Mouse (Mus musculus) midbrain, embryonic 11.5 days (tissue): ENCODE results near the gene Tekt1. TPM values are rescaled to one million over a fixed set of nuclear protein-coding genes. Genes with fewer than 3 reads are reported as not detected.
A peak's percentile ranks its signal among the peaks of the same experiment; 100 is the strongest.

ENCODE experiments used
- ATAC-seq: fragments of 200-750 bp; cut with Nextera tagmentation; 2 replicates; pipeline ENCODE4 v1.8.0; 2017; ENCODE audit warnings: moderate TSS enrichment, moderate library complexity; ENCODE audit not compliant: low FRiP score
- DNase-seq: peaks from one replicate; pipeline ENCODE4 v3.0.0; 2015; ENCODE audit warnings: low spot score; ENCODE audit errors: missing footprints
- H3K27ac ChIP-seq: fragments of 300-500 bp; sonication (generic); 2 replicates; pipeline ENCODE4 v1.5.1; 2014; ENCODE audit warnings: low read depth, low read length
- H3K27me3 ChIP-seq: fragments of 300-500 bp; sonication (generic); 2 replicates; pipeline ENCODE4 v1.6.1; 2014; ENCODE audit warnings: mild to moderate bottlenecking, low read length, moderate library complexity, mixed read lengths; ENCODE audit not compliant: control insufficient read depth, insufficient read depth
- H3K36me3 ChIP-seq: fragments of 300-500 bp; sonication (generic); 2 replicates; pipeline ENCODE4 v1.6.1; 2014; ENCODE audit warnings: mild to moderate bottlenecking, low read length, moderate library complexity, mixed read lengths; ENCODE audit not compliant: control insufficient read depth, insufficient read depth
- H3K4me1 ChIP-seq: fragments of 300-500 bp; sonication (generic); 2 replicates; pipeline ENCODE4 v1.6.1; 2014; ENCODE audit warnings: low read length; ENCODE audit not compliant: control insufficient read depth, insufficient read depth
- H3K4me2 ChIP-seq: fragments of 300-500 bp; sonication (generic); 2 replicates; pipeline ENCODE4 v1.6.1; 2014; ENCODE audit warnings: mild to moderate bottlenecking, moderate library complexity
- H3K4me3 ChIP-seq: fragments of 300-500 bp; sonication (generic); 2 replicates; pipeline ENCODE4 v1.5.1; 2014; ENCODE audit warnings: low read depth, low read length
- H3K9ac ChIP-seq: fragments of 300-500 bp; sonication (generic); 2 replicates; pipeline ENCODE4 v1.6.1; 2014; ENCODE audit warnings: low read length
- H3K9me3 ChIP-seq: fragments of 300-500 bp; sonication (generic); 2 replicates; pipeline ENCODE4 v1.6.1; 2016; ENCODE audit warnings: low read length; ENCODE audit not compliant: control insufficient read depth
- WGBS: fragments of 180-500 bp; shearing (Covaris S2); extraction: QIAGEN DNeasy Blood & Tissue Kit; methylation state at CpG from one replicate; pipeline ENCODE4 v1.1.7; 2014; 5-methylcytosine and 5-hydroxymethylcytosine counted together
- polyA plus RNA-seq: library from polyadenylated mRNA; unstranded; fragments of >200 nt; fragmentation: Nextera tagmentation; extraction: Ambion mirVana; gene quantifications from 2 replicates; pipeline ENCODE4 v1.2.1, GENCODE M21; 2014

Gene Tekt1
- polyA plus RNA-seq, 1 experiment from 2014 or later: 5.3 TPM

DNA sequence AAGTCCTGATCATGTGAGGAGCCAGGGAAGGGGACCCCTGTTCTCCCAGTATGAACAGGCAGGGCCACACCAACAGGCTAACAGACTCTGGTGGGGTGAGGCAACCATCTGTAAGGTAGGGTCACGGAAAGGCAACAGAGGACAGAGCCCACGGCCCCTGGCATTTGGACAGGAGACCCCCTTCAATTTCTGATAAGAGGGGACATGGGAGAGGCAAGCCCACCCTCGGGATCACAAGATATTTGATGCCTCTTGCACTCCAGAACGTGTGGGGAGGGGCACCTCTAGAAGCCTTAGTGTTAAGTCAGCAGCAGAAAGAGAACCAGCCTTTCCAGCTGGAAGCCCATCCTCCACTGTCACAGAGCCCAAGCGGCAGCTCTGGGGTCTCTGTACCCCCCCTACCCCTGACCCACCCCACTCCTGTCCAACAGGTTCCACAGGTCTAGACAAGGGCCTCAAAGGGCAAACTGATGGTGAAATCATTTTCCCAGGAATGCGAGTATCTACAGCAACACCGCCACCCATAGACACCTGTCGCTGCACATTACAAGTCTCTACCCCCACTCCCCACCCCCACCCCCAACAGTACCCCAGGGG, 43.9 kb upstream of the Tekt1 start:
- no peaks in the 10 kb centered on the region for H3K36me3 ChIP-seq
- 66% methylated on average over 8 of the region's 8 CpGs for WGBS
- ATAC-seq (no peak), DNase-seq (no peak)
- H3K27me3 ChIP-seq: peaks cover 4% of the 10 kb centered on the region
- H3K27ac ChIP-seq: no peak overlapping the region
- no peak overlapping the region for H3K9ac ChIP-seq
- peaks cover 5% of the 10 kb centered on the region for H3K4me1 ChIP-seq
- H3K9me3 ChIP-seq: no peaks in the 10 kb centered on the region
- no peak overlapping the region for H3K4me2 ChIP-seq
- no peak overlapping the region for H3K4me3 ChIP-seq

GRCm38 (mm10) chr11:72405532-72405931, 43.3 kb upstream of the Tekt1 start:
- Histone ChIP-seq H3K36me3 (no peaks in the 10 kb centered on the region), H3K9me3 (no peaks in the 10 kb centered on the region), H3K4me2 (no peak overlapping the region), H3K27ac (no peak overlapping the region), H3K9ac (no peak overlapping the region), H3K4me1 (peaks cover 3% of the 10 kb centered on the region), H3K4me3 (no peak overlapping the region), H3K27me3 (peaks cover 1% of the 10 kb centered on the region)
- DNase-seq: no peak
- no peak for ATAC-seq
- WGBS: 58% methylated on average over 4 of the region's 4 CpGs

DNA sequence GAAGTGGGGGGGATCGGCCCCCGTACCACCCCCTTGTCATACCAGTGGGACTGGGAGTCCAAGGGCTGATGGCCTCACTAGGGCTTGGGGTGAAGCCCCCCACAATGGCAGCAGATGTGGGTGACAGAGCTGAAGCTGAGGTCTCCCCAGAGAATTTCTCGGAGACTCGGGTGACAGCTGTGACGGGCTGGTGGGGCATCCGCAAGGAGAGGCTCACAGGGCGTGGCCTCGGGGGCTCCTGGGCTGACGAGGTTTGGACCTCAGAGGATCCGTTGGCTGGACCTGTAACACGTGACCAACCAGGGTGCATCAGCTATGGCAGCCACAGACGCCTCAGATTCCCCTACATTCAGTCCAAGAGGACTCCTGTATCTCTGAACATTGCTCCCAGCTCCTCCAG, 40.7 kb upstream of the Tekt1 start:
- 92% methylated on average over 12 of the region's 12 CpGs for WGBS
- Histone ChIP-seq H3K4me2 (no peak overlapping the region), H3K36me3 (no peaks in the 10 kb centered on the region), H3K9ac (no peak overlapping the region), H3K27me3 (no peaks in the 10 kb centered on the region), H3K4me1 (no peaks in the 10 kb centered on the region), H3K9me3 (no peaks in the 10 kb centered on the region), H3K27ac (no peak overlapping the region), H3K4me3 (no peak overlapping the region)
- DNase-seq: no peak
- no peak for ATAC-seq

- DNase-seq: no peak
- WGBS: 79% methylated on average over 5 of the region's 5 CpGs
- H3K4me1 ChIP-seq: no peaks in the 10 kb centered on the region
Measured at GRCm38 (mm10) chr11:72402017-72402416, 39.8 kb upstream of the Tekt1 start.

DNA sequence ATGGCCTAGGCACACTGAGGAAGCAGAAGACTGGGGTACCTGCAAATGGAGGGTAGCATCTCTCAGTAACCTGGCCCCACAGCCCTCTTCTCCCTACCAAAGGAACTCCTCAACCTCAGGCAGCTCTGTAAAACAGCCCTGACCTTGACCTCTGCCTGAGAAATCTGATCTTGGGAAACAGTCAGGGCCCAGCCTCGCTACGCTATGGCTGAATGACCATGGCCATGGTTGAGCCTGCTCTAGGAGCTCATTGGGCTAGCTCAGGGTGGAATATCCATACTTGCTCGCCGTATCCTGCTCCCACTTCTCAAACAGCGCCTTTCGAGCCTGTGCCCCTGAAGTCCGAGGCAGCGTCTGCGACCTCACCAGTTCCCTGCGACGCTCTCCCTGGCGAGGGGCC, 38.8 kb upstream of the Tekt1 start:
- no peak overlapping the region for H3K9ac ChIP-seq
- no peaks in the 10 kb centered on the region for H3K9me3 ChIP-seq
- no peak overlapping the region for H3K4me2 ChIP-seq
- no peaks in the 10 kb centered on the region for H3K36me3 ChIP-seq
- ATAC-seq (no peak), DNase-seq (no peak)
- no peaks in the 10 kb centered on the region for H3K4me1 ChIP-seq
- 94% methylated on average over 12 of the region's 12 CpGs for WGBS
- H3K27ac ChIP-seq: no peak overlapping the region
- no peak overlapping the region for H3K4me3 ChIP-seq
- H3K27me3 ChIP-seq: no peaks in the 10 kb centered on the region

More at GRCm38 (mm10) chr11:72402017-72402416, 39.8 kb upstream of the Tekt1 start:
- Histone ChIP-seq H3K9me3 (no peaks in the 10 kb centered on the region), H3K27me3 (no peaks in the 10 kb centered on the region), H3K4me2 (no peak overlapping the region), H3K27ac (no peak overlapping the region), H3K9ac (no peak overlapping the region), H3K36me3 (no peaks in the 10 kb centered on the region), H3K4me3 (no peak overlapping the region)
- no peak for ATAC-seq

DNA sequence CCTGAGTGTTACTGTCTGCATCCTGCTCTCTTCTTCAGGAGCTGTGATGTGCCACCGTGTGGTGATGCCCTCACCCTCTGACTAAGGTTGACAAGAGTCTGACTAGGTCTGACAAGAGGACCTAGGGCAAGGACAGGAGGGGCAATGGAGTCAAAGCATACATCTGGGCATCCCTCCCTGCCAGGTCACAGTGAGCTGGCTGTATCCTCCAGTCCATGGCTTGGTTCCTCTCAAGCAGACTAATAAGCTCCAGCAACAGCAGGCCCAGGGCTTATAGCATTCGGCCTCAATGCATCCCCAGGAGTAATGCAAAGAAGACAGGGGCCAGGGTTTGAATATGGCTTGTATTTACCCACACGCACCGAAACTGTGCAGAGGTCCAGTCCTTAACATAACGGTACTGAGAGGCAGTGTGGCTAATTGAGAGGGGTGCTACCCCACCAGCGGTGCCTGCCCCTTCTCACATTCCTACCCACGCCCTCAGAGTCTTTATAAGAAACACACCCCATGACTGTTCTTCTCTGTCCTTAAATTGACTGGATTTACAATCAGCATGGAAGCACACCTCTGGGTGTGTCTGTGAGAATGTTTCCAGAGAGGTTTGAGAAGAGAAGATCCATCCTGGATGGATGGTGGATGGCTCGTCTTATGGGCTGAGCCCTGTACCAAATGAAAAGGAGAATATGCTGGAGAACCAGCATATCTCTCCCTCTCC, 35.7 kb upstream of the Tekt1 start:
- H3K27ac ChIP-seq: no peak overlapping the region
- H3K4me1 ChIP-seq: no peaks in the 10 kb centered on the region
- 88% methylated on average over 8 of the region's 8 CpGs for WGBS

GRCm38 (mm10) chr11:72397072-72397471, 34.8 kb upstream of the Tekt1 start:
- H3K9me3 ChIP-seq: no peaks in the 10 kb centered on the region
- no peak overlapping the region for H3K4me2 ChIP-seq
- no peaks in the 10 kb centered on the region for H3K4me1 ChIP-seq
- WGBS: 88% methylated on average over 10 of the region's 10 CpGs
- no peaks in the 10 kb centered on the region for H3K27me3 ChIP-seq
- peak; percentile 41 for DNase-seq
- H3K27ac ChIP-seq: no peak overlapping the region
- H3K9ac ChIP-seq: no peak overlapping the region
- H3K4me3 ChIP-seq: no peak overlapping the region
- H3K36me3 ChIP-seq: no peaks in the 10 kb centered on the region
- no peak for ATAC-seq

More for the DNA sequence above, 35.7 kb upstream of the Tekt1 start:
- Histone ChIP-seq H3K4me3 (no peak overlapping the region), H3K4me2 (no peak overlapping the region), H3K36me3 (no peaks in the 10 kb centered on the region), H3K9me3 (no peaks in the 10 kb centered on the region), H3K9ac (no peak overlapping the region), H3K27me3 (no peaks in the 10 kb centered on the region)
- ATAC-seq (no peak), DNase-seq (peak; percentile 56)

GRCm38 (mm10) chr11:72396621-72397020, 34.4 kb upstream of the Tekt1 start:
- H3K9me3 ChIP-seq: no peaks in the 10 kb centered on the region
- H3K9ac ChIP-seq: no peak overlapping the region
- no peaks in the 10 kb centered on the region for H3K27me3 ChIP-seq
- H3K27ac ChIP-seq: no peak overlapping the region
- H3K4me1 ChIP-seq: no peaks in the 10 kb centered on the region
- H3K4me2 ChIP-seq: no peak overlapping the region
- ATAC-seq (no peak), DNase-seq (peak; percentile 4)
- H3K4me3 ChIP-seq: no peak overlapping the region
- no peaks in the 10 kb centered on the region for H3K36me3 ChIP-seq
- WGBS: 89% methylated on average over 7 of the region's 7 CpGs

DNA sequence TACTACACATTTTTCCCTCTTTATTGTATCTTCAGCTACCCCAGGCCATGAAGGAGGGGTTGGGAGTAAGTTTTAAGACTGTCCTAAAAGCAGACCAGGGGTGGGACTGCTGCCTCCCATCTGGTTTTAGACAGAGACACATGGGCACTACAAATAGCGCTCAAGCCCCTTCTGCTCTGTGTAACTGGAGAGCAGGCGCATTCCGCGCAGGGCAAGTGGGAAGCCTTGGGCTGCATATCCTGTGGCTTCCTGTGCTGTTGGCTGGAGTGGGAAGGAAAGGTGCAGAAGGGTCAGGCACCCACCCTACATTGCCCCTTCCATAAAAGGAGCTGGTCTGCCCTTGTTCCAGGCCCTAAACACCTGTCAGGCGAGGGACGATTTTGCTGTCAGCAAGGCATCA, 33.4 kb upstream of the Tekt1 start:
- H3K4me1 ChIP-seq: no peaks in the 10 kb centered on the region
- no peak for ATAC-seq
- no peaks in the 10 kb centered on the region for H3K27me3 ChIP-seq
- H3K27ac ChIP-seq: no peak overlapping the region
- peak; percentile 19 for DNase-seq
- no peaks in the 10 kb centered on the region for H3K9me3 ChIP-seq
- H3K9ac ChIP-seq: no peak overlapping the region
- no peak overlapping the region for H3K4me2 ChIP-seq
- no peak overlapping the region for H3K4me3 ChIP-seq
- no peaks in the 10 kb centered on the region for H3K36me3 ChIP-seq
- WGBS: 89% methylated on average over 6 of the region's 6 CpGs
